Mouse (Mus musculus) midbrain, embryonic 14.5 days (tissue): Measurements from ENCODE around the gene Tmem131l. TPM values are rescaled to one million over a fixed set of nuclear protein-coding genes. Genes with fewer than 3 reads are reported as not detected.

Experiments
- ATAC-seq: fragments of 200-750 bp; cut with Nextera tagmentation; 2 replicates; pipeline ENCODE4 v1.8.0; 2017; ENCODE audit warnings: moderate number of reproducible peaks, moderate library complexity; ENCODE audit not compliant: low FRiP score, low TSS enrichment
- DNase-seq: peaks from one replicate; pipeline ENCODE4 v3.0.0-alpha.2; 2015
- H3K27ac ChIP-seq: fragments of 300-500 bp; sonication (generic); replicated peaks from 2 replicates; pipeline ENCODE4 v1.5.1; 2014; ENCODE audit warnings: mild to moderate bottlenecking, low read depth, low read length, moderate library complexity
- H3K27me3 ChIP-seq: fragments of 300-500 bp; sonication (generic); 2 replicates; pipeline ENCODE4 v1.6.1; 2014; ENCODE audit warnings: low read length, control low read depth, mixed read lengths; ENCODE audit not compliant: control insufficient read depth, insufficient read depth
- H3K36me3 ChIP-seq: fragments of 300-500 bp; sonication (generic); 2 replicates; pipeline ENCODE4 v1.6.1; 2014; ENCODE audit warnings: low read length, control low read depth; ENCODE audit not compliant: control insufficient read depth, insufficient read depth
- H3K4me1 ChIP-seq: fragments of 300-500 bp; sonication (generic); 2 replicates; pipeline ENCODE4 v1.6.1; 2014; ENCODE audit warnings: mild to moderate bottlenecking, antibody characterized with exemption, low read length, control low read depth; ENCODE audit not compliant: control insufficient read depth, insufficient read depth
- H3K4me2 ChIP-seq: fragments of 300-500 bp; sonication (generic); 2 replicates; pipeline ENCODE4 v1.6.1; 2014; ENCODE audit warnings: mild to moderate bottlenecking, low read length, moderate library complexity
- H3K4me3 ChIP-seq: fragments of 300-500 bp; sonication (generic); replicated peaks from 2 replicates; pipeline ENCODE4 v1.5.1; 2014; ENCODE audit warnings: low read depth, low read length
- H3K9ac ChIP-seq: fragments of 300-500 bp; sonication (generic); replicated peaks from 2 replicates; pipeline ENCODE4 v1.6.1; 2014; ENCODE audit warnings: mild to moderate bottlenecking, low read length, moderate library complexity
- H3K9me3 ChIP-seq: fragments of 300-500 bp; sonication (generic); 2 replicates; pipeline ENCODE4 v1.6.1; 2016; ENCODE audit warnings: low read length, control low read depth, mixed read lengths; ENCODE audit not compliant: control insufficient read depth
- WGBS: fragments of 180-500 bp; shearing (Covaris S2); extraction: QIAGEN DNeasy Blood & Tissue Kit; methylation state at CpG from one replicate; pipeline ENCODE4 v1.1.7; 2014; 5-methylcytosine and 5-hydroxymethylcytosine counted together
- polyA plus RNA-seq: library from polyadenylated mRNA; unstranded; fragments of >200 nt; fragmentation: Nextera tagmentation; extraction: Ambion mirVana; gene quantifications from 2 replicates; pipeline ENCODE4 v1.2.1, GENCODE M21; 2014

The Tmem131l gene
- polyA plus RNA-seq, 1 experiment from 2014 or later: 90.7 TPM

DNA sequence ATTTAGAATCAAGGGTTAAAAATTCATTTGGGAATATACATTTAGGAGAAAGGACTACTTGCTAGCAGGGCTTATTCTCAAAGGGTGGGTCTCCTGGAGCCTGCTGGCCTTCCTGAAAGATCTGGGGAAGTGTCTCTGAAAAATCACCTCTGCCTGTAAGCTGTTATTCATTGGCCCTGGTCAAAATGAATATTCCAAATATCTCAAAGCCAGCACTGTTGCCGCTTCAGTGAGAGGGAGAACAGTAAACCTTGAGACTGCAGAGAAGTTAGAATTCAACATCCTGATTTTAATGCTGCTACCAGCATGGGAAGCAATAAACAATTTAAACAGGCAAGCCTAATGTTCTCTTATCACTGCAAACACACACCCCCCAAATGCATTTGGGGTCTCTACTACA, 1.8 kb downstream of the Tmem131l start:
- H3K4me3 ChIP-seq: peak overlapping the region; percentile 75
- H3K36me3 ChIP-seq: 0 out of 2 replicates have a peak, but pooled peaks cover 2% of the 10 kb centered on the region
- H3K27ac ChIP-seq: no peak overlapping the region
- peak overlapping the region; percentile 94 for H3K4me2 ChIP-seq
- H3K9me3 ChIP-seq: no peaks in the 10 kb centered on the region
- ATAC-seq (no peak), DNase-seq (no peak)
- WGBS: 23% methylated on average over 1 of the region's 1 CpGs
- peaks cover 36% of the 10 kb centered on the region for H3K4me1 ChIP-seq
- H3K27me3 ChIP-seq: no peaks in the 10 kb centered on the region
- peak overlapping the region; percentile 95 for H3K9ac ChIP-seq

DNA sequence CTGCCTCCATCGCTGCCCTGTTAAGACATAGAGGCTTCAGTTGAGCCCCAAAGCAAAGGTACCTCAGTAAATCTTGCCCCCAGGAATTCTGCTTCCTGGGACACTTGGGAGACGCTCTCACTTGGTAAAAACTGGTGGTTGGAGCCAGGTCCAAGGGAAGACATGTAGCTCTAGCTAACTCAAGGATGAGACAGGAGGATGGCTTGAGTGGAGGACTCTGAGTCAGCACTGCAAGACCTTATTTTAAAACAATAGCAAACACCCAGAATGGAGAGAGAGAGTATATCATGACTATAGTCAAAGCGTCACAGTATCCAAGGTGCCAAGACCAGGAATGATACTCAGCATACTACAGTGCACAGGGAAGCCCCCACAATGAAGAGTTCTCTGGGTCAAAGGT, 2.4 kb downstream of the Tmem131l start:
- DNase-seq: no peak
- 0 out of 2 replicates have a peak, but pooled peaks cover 2% of the 10 kb centered on the region for H3K36me3 ChIP-seq
- peaks cover 40% of the 10 kb centered on the region for H3K4me1 ChIP-seq
- H3K4me2 ChIP-seq: peak overlapping the region; percentile 94
- H3K9ac ChIP-seq: no peak overlapping the region
- WGBS: 81% methylated on average over 3 of the region's 3 CpGs
- no peaks in the 10 kb centered on the region for H3K9me3 ChIP-seq
- H3K27ac ChIP-seq: no peak overlapping the region
- H3K27me3 ChIP-seq: no peaks in the 10 kb centered on the region
- H3K4me3 ChIP-seq: peak overlapping the region; percentile 75
- ATAC-seq: no peak

DNA sequence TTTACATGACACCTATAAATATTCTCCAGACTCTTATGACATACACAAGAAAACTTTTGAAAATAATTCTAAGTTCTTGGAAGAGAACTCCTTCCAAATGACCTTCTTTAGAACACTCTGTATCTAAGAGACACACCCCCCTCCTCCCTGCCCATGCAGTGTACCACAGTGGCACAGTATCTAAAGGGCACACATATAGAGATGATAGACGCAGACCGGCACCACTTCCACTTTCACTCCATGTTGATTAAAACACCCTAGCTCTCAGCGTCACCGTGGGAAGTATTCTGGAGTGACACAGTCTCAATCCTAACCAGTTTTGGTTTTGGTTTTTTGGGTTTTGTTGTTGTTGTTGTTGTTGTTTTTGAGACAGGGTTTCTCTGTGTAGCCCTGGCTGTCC, 3.1 kb downstream of the Tmem131l start:
- peaks cover 40% of the 10 kb centered on the region for H3K4me1 ChIP-seq
- ATAC-seq (no peak), DNase-seq (no peak)
- no peak overlapping the region for H3K9ac ChIP-seq
- H3K27ac ChIP-seq: no peak overlapping the region
- H3K4me3 ChIP-seq: no peak overlapping the region
- peak overlapping the region; percentile 94 for H3K4me2 ChIP-seq
- WGBS: 92% methylated on average over 4 of the region's 4 CpGs
- 0 out of 2 replicates have a peak, but pooled peaks cover 2% of the 10 kb centered on the region for H3K36me3 ChIP-seq
- no peaks in the 10 kb centered on the region for H3K9me3 ChIP-seq
- H3K27me3 ChIP-seq: no peaks in the 10 kb centered on the region

DNA sequence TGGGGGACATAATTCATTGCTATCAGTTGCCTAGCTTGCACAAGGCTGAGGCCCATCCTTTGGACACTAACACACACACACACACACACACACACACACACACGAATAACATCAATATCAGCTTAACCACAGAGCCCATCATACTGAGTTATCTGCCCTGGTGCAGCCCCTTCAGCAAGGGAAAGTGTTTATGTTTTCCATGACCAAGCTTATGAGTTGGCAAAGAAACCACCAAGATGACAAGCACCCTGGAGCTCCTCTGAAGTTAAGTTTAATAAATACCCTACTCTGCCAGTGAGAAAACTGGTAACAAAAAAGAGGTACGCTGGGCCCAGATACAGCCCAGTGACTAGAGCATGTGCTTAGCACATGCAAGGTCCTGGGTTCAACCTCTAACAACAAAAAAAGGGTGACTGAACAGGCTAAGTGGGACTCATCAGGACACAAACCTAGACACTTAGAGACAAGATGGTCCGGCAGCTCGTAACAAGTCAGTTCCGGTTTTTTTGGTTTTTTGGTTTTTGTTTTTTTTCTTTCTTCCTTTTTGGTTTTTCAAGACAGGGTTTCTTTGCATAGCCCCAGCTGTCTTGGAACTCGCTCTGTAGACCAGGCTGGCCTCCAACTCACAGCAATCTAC, 4.1 kb downstream of the Tmem131l start:
- DNase-seq: no peak
- peaks cover 9% of the 10 kb centered on the region for H3K36me3 ChIP-seq
- WGBS: 92% methylated on average over 6 of the region's 6 CpGs
- no peaks in the 10 kb centered on the region for H3K27me3 ChIP-seq
- no peak overlapping the region for H3K9ac ChIP-seq
- H3K27ac ChIP-seq: no peak overlapping the region
- H3K4me3 ChIP-seq: no peak overlapping the region
- H3K4me1 ChIP-seq: peaks cover 40% of the 10 kb centered on the region
- H3K4me2 ChIP-seq: no peak overlapping the region
- no peaks in the 10 kb centered on the region for H3K9me3 ChIP-seq
- ATAC-seq: no peak

DNA sequence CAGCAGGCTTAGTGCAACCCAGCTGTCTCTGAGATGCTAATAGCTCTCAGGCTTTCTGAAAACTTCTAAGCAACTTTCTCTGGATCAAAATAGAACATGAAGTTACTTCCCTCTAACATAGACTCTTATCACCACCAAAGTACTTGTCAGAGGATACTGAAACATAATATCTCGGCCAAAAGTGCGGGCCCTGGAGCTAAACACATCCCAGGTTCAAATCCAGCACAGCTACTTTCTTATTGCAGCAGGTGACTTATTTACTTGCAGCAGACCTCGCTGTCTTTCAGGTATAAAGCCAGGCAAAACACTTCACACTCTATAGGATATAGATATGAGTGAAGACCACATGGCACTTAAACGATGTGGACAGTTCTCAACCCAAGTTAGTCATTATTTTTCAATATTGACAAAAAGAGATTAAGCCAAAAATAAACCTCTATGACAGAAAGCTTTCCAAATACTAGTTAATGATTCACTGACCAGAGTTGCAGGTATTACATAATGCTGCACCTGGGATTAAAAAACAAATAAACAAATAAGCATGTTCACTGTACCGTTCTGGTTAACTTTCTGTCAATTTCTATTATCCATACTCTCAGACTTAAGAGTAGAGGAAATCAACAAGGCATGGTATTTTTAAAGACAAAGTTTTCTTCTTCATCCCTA, 5.7 kb downstream of the Tmem131l start:
- Histone ChIP-seq H3K9ac (no peak overlapping the region), H3K27ac (no peak overlapping the region), H3K4me3 (no peak overlapping the region), H3K36me3 (peaks cover 17% of the 10 kb centered on the region), H3K4me2 (no peak overlapping the region), H3K4me1 (peaks cover 40% of the 10 kb centered on the region), H3K9me3 (no peaks in the 10 kb centered on the region), H3K27me3 (no peaks in the 10 kb centered on the region)
- ATAC-seq (no peak), DNase-seq (no peak)
- 92% methylated on average over 5 of the region's 5 CpGs for WGBS

DNA sequence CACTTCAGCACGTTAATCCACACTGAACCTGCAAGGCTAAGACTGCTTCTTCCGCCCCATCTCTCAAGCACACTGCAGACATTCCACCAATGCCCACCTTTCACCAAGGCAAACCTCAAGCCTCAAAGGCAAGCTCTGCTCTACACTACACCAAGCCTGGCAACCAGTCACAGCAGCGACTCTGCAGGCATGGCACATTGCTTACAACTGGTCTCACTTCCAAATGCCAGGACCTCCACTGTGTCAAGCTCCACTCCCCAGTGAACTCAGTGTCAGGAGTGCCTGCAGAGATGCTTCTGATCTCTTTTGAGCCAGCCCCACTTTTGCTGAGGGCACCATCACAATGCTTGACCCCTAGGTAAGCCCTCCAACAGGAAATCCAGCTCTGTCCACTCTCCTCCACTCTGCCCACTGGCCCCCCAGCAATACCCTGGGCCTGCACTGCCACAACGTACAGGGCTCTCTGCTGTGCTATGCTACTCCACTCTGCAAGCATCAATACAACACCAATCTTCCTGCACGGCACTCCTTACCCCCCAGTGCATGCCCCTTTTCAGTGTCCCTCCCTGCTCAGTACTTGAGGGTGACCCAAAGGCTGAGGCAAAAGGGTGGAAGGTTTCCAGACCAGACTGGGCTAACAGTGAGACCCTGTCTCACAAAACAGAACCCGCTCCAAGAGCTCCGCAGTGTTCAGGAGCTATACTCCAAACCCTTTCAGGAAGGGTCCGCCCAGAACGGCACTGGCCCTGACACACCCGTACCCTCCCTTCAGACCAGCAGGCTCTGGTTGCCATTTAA, 6.8 kb downstream of the Tmem131l start:
- no peaks in the 10 kb centered on the region for H3K9me3 ChIP-seq
- peaks cover 35% of the 10 kb centered on the region for H3K4me1 ChIP-seq
- no peak overlapping the region for H3K9ac ChIP-seq
- H3K27ac ChIP-seq: no peak overlapping the region
- no peaks in the 10 kb centered on the region for H3K27me3 ChIP-seq
- H3K4me2 ChIP-seq: no peak overlapping the region
- H3K36me3 ChIP-seq: peaks cover 26% of the 10 kb centered on the region
- H3K4me3 ChIP-seq: no peak overlapping the region
- DNase-seq (no peak), ATAC-seq (no peak)
- 79% methylated on average over 10 of the region's 10 CpGs for WGBS

DNA sequence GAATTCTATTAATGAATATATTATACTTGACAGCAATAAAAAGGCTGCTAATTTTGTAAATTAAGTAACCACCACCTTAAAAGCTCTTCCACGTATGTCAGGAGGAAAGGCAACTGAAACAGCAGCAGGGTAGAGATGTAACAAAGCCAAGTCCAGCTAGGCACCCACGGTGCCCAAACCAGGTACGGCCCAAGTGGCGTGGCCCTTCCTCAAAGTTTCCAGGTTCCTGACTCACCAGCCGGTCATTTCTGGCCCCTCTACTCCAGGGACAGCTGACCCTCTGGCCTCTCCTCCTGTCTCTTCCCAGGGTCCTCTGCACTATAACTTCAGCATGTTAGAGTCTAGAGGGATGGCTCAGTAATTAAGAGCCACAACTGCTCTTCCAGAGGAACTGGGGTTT, 7.6 kb downstream of the Tmem131l start:
- 95% methylated on average over 5 of the region's 5 CpGs for WGBS
- Histone ChIP-seq H3K27me3 (no peaks in the 10 kb centered on the region), H3K36me3 (peaks cover 28% of the 10 kb centered on the region), H3K4me1 (peaks cover 30% of the 10 kb centered on the region), H3K9me3 (no peaks in the 10 kb centered on the region), H3K4me3 (no peak overlapping the region), H3K4me2 (no peak overlapping the region), H3K9ac (no peak overlapping the region), H3K27ac (no peak overlapping the region)
- DNase-seq (no peak), ATAC-seq (no peak)

DNA sequence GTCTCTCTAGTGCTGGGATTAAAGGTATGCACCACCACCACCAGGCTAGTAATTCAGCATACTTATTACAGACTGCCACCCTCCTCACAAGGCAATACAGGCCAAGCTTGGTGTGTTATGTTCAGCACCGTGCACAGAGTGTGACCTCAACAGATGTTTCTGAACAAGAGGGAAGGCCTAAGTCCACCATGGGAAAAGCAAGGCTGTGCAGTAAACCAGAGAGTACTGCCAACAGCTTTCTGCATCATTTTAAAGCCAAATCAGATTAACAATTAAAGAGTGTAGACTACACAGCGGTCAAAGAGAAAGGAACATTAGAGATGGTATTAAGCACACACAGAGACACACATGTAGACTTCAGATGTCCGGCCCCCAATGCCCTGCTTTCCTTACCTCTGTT, 8.8 kb downstream of the Tmem131l start:
- Histone ChIP-seq H3K4me3 (no peak overlapping the region), H3K9ac (no peak overlapping the region), H3K9me3 (no peaks in the 10 kb centered on the region), H3K4me1 (peaks cover 27% of the 10 kb centered on the region), H3K4me2 (no peak overlapping the region), H3K27ac (no peak overlapping the region), H3K36me3 (peaks cover 28% of the 10 kb centered on the region), H3K27me3 (no peaks in the 10 kb centered on the region)
- no peak for DNase-seq
- no peak for ATAC-seq
- WGBS: 90% methylated on average over 3 of the region's 3 CpGs
